Mouse (Mus musculus): ENCODE data around the gene Mylk.

The Mylk gene

GRCm38 (mm10) chr16:34902294-34902680 lies 157.3 kb downstream of the Mylk start:
- peak; percentile 72 for DNase-seq (ENCODE audit: low read depth, low spot score)

GRCm38 (mm10) chr16:34902761-34903160 lies 157.8 kb downstream of the Mylk start:
- no peak for DNase-seq (ENCODE audit: low read depth, low spot score)

GRCm38 (mm10) chr16:34904876-34905275 lies 159.9 kb downstream of the Mylk start:
- no peak for DNase-seq (ENCODE audit: low read depth, low spot score)

- DNase-seq (ENCODE audit: low read depth, low spot score) = peak; percentile 26
Measured at GRCm38 (mm10) chr16:34909437-34909836, 164.4 kb downstream of the Mylk start.

- DNase-seq (ENCODE audit: low read depth, low spot score) = no peak
Measured at GRCm38 (mm10) chr16:34917373-34917900, 172.4 kb downstream of the Mylk start.

- peak; percentile 76 for DNase-seq (ENCODE audit: low read depth, low spot score)
Measured at GRCm38 (mm10) chr16:34920182-34920581, 175.2 kb downstream of the Mylk start.

GRCm38 (mm10) chr16:34920868-34921267 lies 175.9 kb downstream of the Mylk start:
- DNase-seq (ENCODE audit: low read depth, low spot score) = no peak

GRCm38 (mm10) chr16:34921319-34921718 lies 176.3 kb downstream of the Mylk start:
- no peak for DNase-seq (ENCODE audit: low read depth, low spot score)

- no peak for DNase-seq (ENCODE audit: low read depth, low spot score)
Measured at GRCm38 (mm10) chr16:34923630-34924029, 178.6 kb downstream of the Mylk start.

GRCm38 (mm10) chr16:34924324-34924723 lies 179.3 kb downstream of the Mylk start:
- DNase-seq (ENCODE audit: low read depth, low spot score) = no peak

GRCm38 (mm10) chr16:34924937-34925618 lies 180.1 kb downstream of the Mylk start:
- no peak for DNase-seq (ENCODE audit: low read depth, low spot score)

GRCm38 (mm10) chr16:34926531-34927435 lies 181.8 kb downstream of the Mylk start:
- DNase-seq (ENCODE audit: low read depth, low spot score) = no peak

- DNase-seq (ENCODE audit: low read depth, low spot score) = no peak
Measured at GRCm38 (mm10) chr16:34929686-34930085, 184.7 kb downstream of the Mylk start.

- no peak for DNase-seq (ENCODE audit: low read depth, low spot score)
Measured at GRCm38 (mm10) chr16:34930110-34930509, 185.1 kb downstream of the Mylk start.

GRCm38 (mm10) chr16:34931306-34931705 lies 186.3 kb downstream of the Mylk start:
- DNase-seq (ENCODE audit: low read depth, low spot score) = no peak

GRCm38 (mm10) chr16:34933173-34933572 lies 188.2 kb downstream of the Mylk start:
- DNase-seq (ENCODE audit: low read depth, low spot score) = no peak

- no peak for DNase-seq (ENCODE audit: low read depth, low spot score)
Measured at GRCm38 (mm10) chr16:34934486-34934885, 189.5 kb downstream of the Mylk start.

- peak; percentile 53 for DNase-seq (ENCODE audit: low read depth, low spot score)
Measured at GRCm38 (mm10) chr16:34935514-34936338, 190.7 kb downstream of the Mylk start.

GRCm38 (mm10) chr16:34936339-34936810 lies 191.4 kb downstream of the Mylk start:
- no peak for DNase-seq (ENCODE audit: low read depth, low spot score)

GRCm38 (mm10) chr16:34937611-34938010 lies 192.6 kb downstream of the Mylk start:
- DNase-seq (ENCODE audit: low read depth, low spot score) = peak; percentile 34

GRCm38 (mm10) chr16:34938248-34938647 lies 193.2 kb downstream of the Mylk start:
- no peak for DNase-seq (ENCODE audit: low read depth, low spot score)

Data from mesoderm, embryonic 11.5 days (tissue).